Mouse (Mus musculus) midbrain, embryonic 13.5 days (tissue): Measurements from ENCODE around the gene Eef1a2. TPM values are rescaled to one million over a fixed set of nuclear protein-coding genes. Genes with fewer than 3 reads are reported as not detected.

Source experiments
- polyA plus RNA-seq: library from polyadenylated mRNA; unstranded; fragments of >200 nt; fragmentation: Nextera tagmentation; extraction: Ambion mirVana; gene quantifications from 2 replicates; pipeline ENCODE4 v1.2.1, GENCODE M21; 2015

Eef1a2 gene
- polyA plus RNA-seq, 1 experiment from 2014 or later: 3.8 TPM

Other genes starting within 250 kb of the Eef1a2 start
- gene Ythdf1, start 236.1 kb downstream of the Eef1a2 start, polyA plus RNA-seq: 37.7 and 47.2 TPM in 2 replicates
- 0.27 and 0.55 TPM in 2 replicates for gene Birc7, start 228.0 kb downstream of the Eef1a2 start, polyA plus RNA-seq
- gene Nkain4, start 202.3 kb downstream of the Eef1a2 start, polyA plus RNA-seq: 94.0 and 101 TPM in 2 replicates
- 98.9 and 103 TPM in 2 replicates for gene Arfgap1, start 189.8 kb downstream of the Eef1a2 start, polyA plus RNA-seq
- 0.12 and 0.35 TPM in 2 replicates for gene Col20a1, start 170.5 kb downstream of the Eef1a2 start, polyA plus RNA-seq
- 44.1 and 52.7 TPM in 2 replicates for gene Chrna4, start 113.5 kb downstream of the Eef1a2 start, polyA plus RNA-seq
- 44.0 and 47.3 TPM in 2 replicates for gene Kcnq2, start 21.7 kb downstream of the Eef1a2 start, polyA plus RNA-seq
- gene Ppdpf, start 30.2 kb upstream of the Eef1a2 start, polyA plus RNA-seq: 470 and 482 TPM in 2 replicates
- gene Ptk6, start 45.8 kb upstream of the Eef1a2 start, polyA plus RNA-seq: not detected in 2 replicates
- 0.10 TPM in 1 of 2 replicates, not detected in the other for gene Srms, start 56.2 kb upstream of the Eef1a2 start, polyA plus RNA-seq
- gene Fndc11, start 63.0 kb upstream of the Eef1a2 start, polyA plus RNA-seq: 0.13 TPM in 1 of 2 replicates, not detected in the other
- 0.34 TPM in 2 replicates for gene Helz2, start 85.0 kb upstream of the Eef1a2 start, polyA plus RNA-seq
- 19.7 and 19.9 TPM in 2 replicates for gene Gmeb2, start 131.0 kb upstream of the Eef1a2 start, polyA plus RNA-seq
- gene Stmn3, start 157.5 kb upstream of the Eef1a2 start, polyA plus RNA-seq: 996 and 1,042 TPM in 2 replicates
- 33.6 and 40.6 TPM in 2 replicates for gene Rtel1, start 162.7 kb upstream of the Eef1a2 start, polyA plus RNA-seq
- gene Zgpat, start 207.9 kb upstream of the Eef1a2 start, polyA plus RNA-seq: 71.5 and 78.5 TPM in 2 replicates
- 91.6 and 95.9 TPM in 2 replicates for gene Arfrp1, start 208.4 kb upstream of the Eef1a2 start, polyA plus RNA-seq
- gene Lime1, start 223.1 kb upstream of the Eef1a2 start, polyA plus RNA-seq: 42.1 and 46.7 TPM in 2 replicates